Mouse (Mus musculus) forebrain, embryonic 16.5 days (tissue): ENCODE results near the gene Frmd3. TPM values are rescaled to one million over a fixed set of nuclear protein-coding genes. Genes with fewer than 3 reads are reported as not detected.
A peak's percentile ranks its signal among the peaks of the same experiment; 100 is the strongest.

ENCODE experiments used
- ATAC-seq: fragments of 200-750 bp; cut with Nextera tagmentation; 2 replicates; pipeline ENCODE4 v1.8.0; 2017; ENCODE audit warnings: mild to moderate bottlenecking, moderate library complexity
- H3K27ac ChIP-seq: fragments of 300-500 bp; sonication (generic); 2 replicates; pipeline ENCODE4 v1.5.1; 2014; ENCODE audit warnings: low read length, control low read depth
- H3K27me3 ChIP-seq: fragments of 300-500 bp; sonication (generic); replicated peaks from 2 replicates; pipeline ENCODE4 v1.6.1; 2014; ENCODE audit warnings: low read length; ENCODE audit not compliant: control insufficient read depth, insufficient read depth
- H3K36me3 ChIP-seq: fragments of 300-500 bp; sonication (generic); 2 replicates; pipeline ENCODE4 v1.6.1; 2014; ENCODE audit not compliant: control insufficient read depth, insufficient read depth
- H3K4me1 ChIP-seq: fragments of 300-500 bp; sonication (generic); replicated peaks from 2 replicates; pipeline ENCODE4 v1.6.1; 2014; ENCODE audit warnings: low read length; ENCODE audit not compliant: control insufficient read depth, insufficient read depth
- H3K4me2 ChIP-seq: fragments of 300-500 bp; sonication (generic); 2 replicates; pipeline ENCODE4 v1.6.1; 2014; ENCODE audit warnings: mild to moderate bottlenecking, low read length, control low read depth
- H3K4me3 ChIP-seq: fragments of 300-500 bp; sonication (generic); replicated peaks from 2 replicates; pipeline ENCODE4 v1.5.1; 2014; ENCODE audit warnings: mild to moderate bottlenecking, low read length, control low read depth
- H3K9ac ChIP-seq: fragments of 300-500 bp; sonication (generic); replicated peaks from 2 replicates; pipeline ENCODE4 v1.6.1; 2014; ENCODE audit warnings: low read depth, low read length, control low read depth
- H3K9me3 ChIP-seq: fragments of 300-500 bp; sonication (generic); 2 replicates; pipeline ENCODE4 v1.6.1; 2016; ENCODE audit warnings: low read length; ENCODE audit not compliant: control insufficient read depth
- WGBS: fragments of 180-500 bp; shearing (Covaris S2); extraction: QIAGEN DNeasy Blood & Tissue Kit; methylation state at CpG from one replicate; pipeline ENCODE4 v1.1.7; 2014; 5-methylcytosine and 5-hydroxymethylcytosine counted together
- polyA plus RNA-seq: library from polyadenylated mRNA; unstranded; fragments of >200 nt; fragmentation: Nextera tagmentation; extraction: Ambion mirVana; gene quantifications from 2 replicates; pipeline ENCODE4 v1.2.1, GENCODE M21; 2015

Frmd3 gene
- 26.9 and 30.2 TPM in 2 replicates for polyA plus RNA-seq

DNA sequence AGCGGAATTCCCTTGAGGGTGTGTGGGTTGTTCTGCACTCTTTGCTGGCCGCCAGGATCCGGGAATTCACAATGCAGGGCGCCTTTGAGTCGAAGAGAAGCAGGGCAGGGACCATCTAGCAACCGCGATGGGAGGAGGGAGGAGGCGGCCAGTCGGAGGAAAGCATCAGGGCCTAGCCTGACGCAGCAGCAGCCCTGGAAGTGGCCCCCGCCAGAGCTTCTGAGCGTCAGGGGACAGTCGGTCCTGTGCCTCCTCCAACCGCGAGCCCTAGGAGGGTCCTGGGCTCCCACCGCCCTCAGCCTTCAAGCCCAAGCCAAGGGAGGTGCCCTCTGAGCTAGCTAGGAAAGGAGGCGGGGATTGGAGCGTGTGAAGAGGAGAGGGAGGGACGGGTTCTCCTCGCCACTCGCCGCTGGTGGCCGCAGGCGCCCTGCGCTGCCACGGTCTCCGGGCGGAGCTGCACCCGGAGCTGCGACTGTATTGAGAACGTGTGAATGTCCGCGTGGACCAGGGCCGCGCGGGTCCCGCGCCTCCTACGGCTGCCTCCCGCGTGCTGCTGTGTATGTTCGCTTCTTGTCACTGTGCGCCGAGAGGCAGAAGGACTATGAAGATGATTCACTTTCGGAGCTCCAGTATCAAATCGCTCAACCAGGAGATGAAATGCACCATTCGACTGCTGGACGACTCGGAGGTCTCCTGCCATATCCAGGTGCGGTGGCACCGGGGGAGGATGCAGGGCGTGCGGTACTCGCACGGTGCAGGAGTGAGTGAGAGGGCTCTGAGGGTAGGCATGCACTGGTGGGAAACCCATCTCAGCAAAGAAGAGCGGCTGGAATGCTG is at the start of gene Frmd3:
Gene Frmd3, plus strand, starts transcription at position 232 of the 837 bp plus-strand sequence.
- H3K9ac ChIP-seq, result peak within 1 kb of the TSS; percentile 92
- H3K4me1 ChIP-seq, result peaks cover 16% of the 10 kb centered on the region
- H3K4me3 ChIP-seq, result peak within 1 kb of the TSS; percentile 70
- peak within 1 kb of the TSS; percentile 83 for H3K27ac ChIP-seq
- H3K4me2 ChIP-seq, result peak within 1 kb of the TSS; percentile 68
- no peaks in the 10 kb centered on the region for H3K36me3 ChIP-seq
- H3K27me3 ChIP-seq, result no peaks in the 10 kb centered on the region
- WGBS, result under 1% methylated on average over 56 of the region's 56 CpGs
- no peaks in the 10 kb centered on the region for H3K9me3 ChIP-seq
- peak; percentile 92 for ATAC-seq

DNA sequence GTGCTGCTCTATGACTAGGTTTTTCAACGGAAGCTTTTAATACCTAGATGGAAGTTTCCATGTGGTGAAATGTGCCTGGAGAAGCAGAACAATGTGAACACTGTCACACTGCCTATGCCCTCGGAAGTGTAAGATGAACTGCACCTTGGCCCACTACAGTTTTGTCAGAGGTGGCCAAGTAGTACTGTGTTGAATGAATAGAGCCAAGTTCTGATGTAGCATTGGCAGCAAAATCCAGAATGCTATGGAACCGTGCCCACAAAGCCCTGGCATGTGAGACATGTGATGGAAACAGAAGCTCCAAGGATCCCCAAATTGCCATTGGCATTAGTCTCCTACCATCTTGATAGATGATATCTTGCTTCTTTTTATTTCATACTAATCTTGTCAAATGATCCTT is 32.8 kb upstream of the Frmd3 start:
- no peaks in the 10 kb centered on the region for H3K4me1 ChIP-seq
- no peak overlapping the region for H3K4me2 ChIP-seq
- no peaks in the 10 kb centered on the region for H3K9me3 ChIP-seq
- no peak overlapping the region for H3K4me3 ChIP-seq
- no peaks in the 10 kb centered on the region for H3K27me3 ChIP-seq
- ATAC-seq, result peak; percentile 38; the same call in 1 of the 2 replicates
- 80% methylated on average over 3 of the region's 3 CpGs for WGBS
- no peak overlapping the region for H3K9ac ChIP-seq
- no peak overlapping the region for H3K27ac ChIP-seq
- no peaks in the 10 kb centered on the region for H3K36me3 ChIP-seq

DNA sequence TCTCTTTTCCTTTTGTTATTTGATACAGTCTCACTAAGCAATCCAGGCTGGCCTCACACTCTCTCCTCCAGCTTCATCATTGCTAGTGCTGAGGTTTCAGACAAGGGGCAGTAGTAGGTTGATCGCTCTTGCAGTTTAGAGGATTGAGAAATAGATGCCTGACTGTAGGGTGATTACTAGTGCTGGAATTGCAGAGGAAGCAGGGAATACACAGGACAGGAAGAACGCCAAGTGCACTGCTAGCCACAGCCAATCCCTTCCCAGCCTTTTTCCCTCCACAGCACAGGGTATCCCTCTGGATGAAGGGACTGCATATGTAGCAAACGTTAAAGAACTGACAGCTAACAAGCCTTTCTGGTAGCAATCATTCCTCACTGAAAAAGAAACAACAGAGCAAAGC is 965 bp upstream of the Frmd3 start:
- H3K4me1 ChIP-seq, result peaks cover 16% of the 10 kb centered on the region
- H3K27ac ChIP-seq, result peak overlapping the region; percentile 57
- H3K27me3 ChIP-seq, result no peaks in the 10 kb centered on the region
- H3K36me3 ChIP-seq, result no peaks in the 10 kb centered on the region
- peak overlapping the region; percentile 70 for H3K4me3 ChIP-seq
- 44% methylated on average over 3 of the region's 3 CpGs for WGBS
- peak; percentile 26; the same call in 1 of the 2 replicates for ATAC-seq
- H3K9me3 ChIP-seq, result no peaks in the 10 kb centered on the region
- H3K9ac ChIP-seq, result peak overlapping the region; percentile 92
- H3K4me2 ChIP-seq, result peak overlapping the region; percentile 68

DNA sequence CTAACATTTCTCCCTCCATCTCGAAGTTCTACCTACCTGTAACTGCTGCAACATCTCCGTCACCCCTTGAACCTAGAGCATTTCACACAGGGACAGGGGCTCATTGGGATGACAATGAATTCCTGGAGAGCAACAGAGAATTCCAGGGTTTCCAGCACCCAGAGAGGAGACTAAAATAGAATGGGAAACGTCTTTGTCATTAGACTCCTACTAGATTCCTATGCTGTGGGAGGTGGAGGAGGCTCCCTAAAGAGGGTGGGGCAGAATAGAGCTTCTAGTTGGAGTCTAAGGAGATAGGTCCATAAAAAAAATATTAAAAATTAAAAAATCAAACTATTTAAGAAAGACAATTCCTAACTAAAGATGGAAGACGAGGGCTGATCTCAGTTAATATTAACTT is 542 bp upstream of the Frmd3 start:
- Histone ChIP-seq H3K27ac (peak overlapping the region; percentile 83), H3K4me1 (peaks cover 16% of the 10 kb centered on the region), H3K4me2 (peak overlapping the region; percentile 68), H3K9me3 (no peaks in the 10 kb centered on the region), H3K27me3 (no peaks in the 10 kb centered on the region), H3K36me3 (no peaks in the 10 kb centered on the region), H3K9ac (peak overlapping the region; percentile 92), H3K4me3 (peak overlapping the region; percentile 70)
- 43% methylated on average over 4 of the region's 4 CpGs for WGBS
- ATAC-seq, result peak; percentile 51

DNA sequence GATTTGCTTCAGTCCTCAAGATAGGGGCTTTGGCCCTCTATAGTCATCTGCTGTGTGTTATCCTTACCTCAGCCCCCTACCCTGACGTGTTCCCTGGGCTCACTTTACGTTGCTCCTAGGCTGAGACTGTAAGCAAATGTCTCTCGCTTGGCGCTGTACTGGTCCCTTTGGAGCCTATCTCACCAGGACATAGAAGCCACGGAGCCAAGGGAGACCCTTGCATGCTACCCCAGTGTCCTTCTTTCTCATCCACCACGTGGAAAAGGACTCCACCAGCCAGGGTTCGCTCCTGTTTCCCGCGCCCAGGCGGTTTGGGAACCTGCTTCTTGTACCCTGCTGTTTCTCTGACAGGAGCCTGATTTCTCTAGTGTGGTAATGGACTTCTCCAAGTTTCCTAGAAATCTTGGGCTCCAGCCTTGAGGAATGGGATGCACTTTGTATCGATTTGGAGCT is 832 bp downstream of the Frmd3 start:
- Histone ChIP-seq H3K9me3 (no peaks in the 10 kb centered on the region), H3K4me3 (peak overlapping the region; percentile 70), H3K27me3 (no peaks in the 10 kb centered on the region), H3K4me2 (peak overlapping the region; percentile 68), H3K27ac (peak overlapping the region; percentile 83), H3K9ac (peak overlapping the region; percentile 92), H3K4me1 (peaks cover 16% of the 10 kb centered on the region), H3K36me3 (no peaks in the 10 kb centered on the region)
- WGBS, result 7% methylated on average over 11 of the region's 11 CpGs
- no peak; the same call in 1 of the 2 replicates for ATAC-seq

DNA sequence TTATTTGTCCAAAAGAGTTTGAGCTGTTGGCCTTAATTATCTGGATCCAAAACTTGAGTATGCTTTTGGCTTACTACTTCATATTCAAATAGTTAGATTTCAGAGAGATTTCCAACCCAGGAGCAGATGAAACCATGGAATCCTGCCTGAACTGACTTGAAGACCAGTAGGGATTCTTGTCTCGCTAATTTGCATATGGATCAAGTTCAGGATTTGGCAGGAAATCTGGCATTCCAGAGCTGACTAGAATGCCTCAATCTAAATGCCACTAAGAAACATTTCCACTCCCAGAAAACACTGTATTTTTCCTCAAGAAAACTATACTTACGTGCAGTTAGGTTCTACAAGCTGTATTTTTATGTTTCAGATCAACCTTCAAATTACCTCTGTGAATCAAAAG is 6.8 kb downstream of the Frmd3 start:
- 61% methylated on average over 2 of the region's 2 CpGs for WGBS
- peaks cover 2% of the 10 kb centered on the region; the same call in 1 of the 2 replicates for H3K4me1 ChIP-seq

DNA sequence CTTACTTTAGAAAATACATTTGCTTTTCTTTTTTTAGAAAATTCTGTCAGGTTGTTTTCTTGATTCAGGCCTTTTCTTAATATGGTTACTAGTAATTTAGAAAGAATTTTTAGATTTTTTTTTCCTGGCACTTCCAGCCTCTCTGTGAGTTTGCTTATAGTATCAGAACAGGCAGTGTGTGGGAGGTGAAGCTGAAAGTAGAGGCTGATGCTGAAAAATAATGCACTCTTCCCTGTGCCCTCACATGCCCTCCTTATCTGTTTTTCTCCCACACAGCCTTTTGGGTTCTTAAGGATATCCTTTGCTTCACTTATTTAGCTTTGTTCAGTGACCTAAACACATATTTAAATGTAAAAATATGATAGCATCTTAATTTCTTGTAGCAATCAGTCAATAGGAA is 30.0 kb downstream of the Frmd3 start:
- Histone ChIP-seq H3K4me2 (no peak overlapping the region), H3K27ac (no peak overlapping the region), H3K27me3 (no peaks in the 10 kb centered on the region), H3K9me3 (no peaks in the 10 kb centered on the region), H3K4me1 (no peaks in the 10 kb centered on the region), H3K4me3 (no peak overlapping the region), H3K9ac (no peak overlapping the region), H3K36me3 (no peaks in the 10 kb centered on the region)
- ATAC-seq, result no peak

More for the DNA sequence above, 6.8 kb downstream of the Frmd3 start:
- no peaks in the 10 kb centered on the region for H3K27me3 ChIP-seq
- peak; percentile 45; the same call in 1 of the 2 replicates for ATAC-seq
- H3K9ac ChIP-seq, result no peak overlapping the region
- no peak overlapping the region for H3K4me3 ChIP-seq
- no peaks in the 10 kb centered on the region for H3K9me3 ChIP-seq
- H3K27ac ChIP-seq, result no peak overlapping the region
- no peak overlapping the region for H3K4me2 ChIP-seq
- no peaks in the 10 kb centered on the region for H3K36me3 ChIP-seq

DNA sequence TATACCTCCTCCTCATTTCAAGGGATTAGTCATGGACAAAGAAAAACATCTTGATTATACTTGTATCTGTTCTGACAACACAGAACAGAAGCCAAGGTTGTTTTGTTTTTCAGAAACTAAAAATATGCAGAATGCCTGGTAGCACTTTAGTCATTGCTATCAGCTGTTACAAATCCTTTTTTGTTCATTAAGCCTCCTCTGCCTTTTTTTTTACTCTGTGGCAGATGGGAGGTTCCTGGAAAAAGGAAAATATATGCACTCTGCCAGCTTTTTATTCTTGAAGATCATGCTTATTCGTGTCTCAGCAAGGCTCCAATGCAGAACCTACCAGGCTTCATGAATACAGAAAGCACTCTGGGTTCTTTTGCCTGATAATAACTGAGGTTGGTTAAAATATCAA is 38.5 kb downstream of the Frmd3 start:
- 18% methylated on average over 1 of the region's 1 CpGs for WGBS
- Histone ChIP-seq H3K4me3 (no peak overlapping the region), H3K4me1 (no peaks in the 10 kb centered on the region; the same call in 1 of the 2 replicates), H3K4me2 (no peak overlapping the region), H3K36me3 (no peaks in the 10 kb centered on the region), H3K27me3 (no peaks in the 10 kb centered on the region), H3K9me3 (no peaks in the 10 kb centered on the region), H3K9ac (no peak overlapping the region), H3K27ac (peak overlapping the region; percentile 41; the same call in 1 of the 2 replicates)
- peak; percentile 71 for ATAC-seq

DNA sequence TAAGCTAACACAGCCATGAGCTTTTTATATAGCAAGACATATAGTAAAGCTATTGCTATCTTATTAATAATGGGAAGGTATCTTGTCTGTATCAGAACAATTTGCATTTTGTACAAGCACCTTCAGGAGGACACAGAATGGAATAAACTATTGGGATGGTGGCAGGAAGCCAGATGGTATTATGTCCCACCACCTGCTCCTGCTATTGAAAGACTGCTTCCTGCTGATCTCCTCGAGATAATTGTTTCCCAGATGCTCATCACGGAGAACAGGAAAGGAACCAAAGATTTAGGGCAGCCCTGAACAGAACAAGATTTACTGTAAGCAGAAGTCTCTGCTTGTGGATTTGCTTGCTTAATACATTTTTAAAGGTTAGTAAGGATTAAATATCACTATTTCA is 63.5 kb downstream of the Frmd3 start:
- Histone ChIP-seq H3K4me2 (no peak overlapping the region), H3K9ac (no peak overlapping the region), H3K9me3 (no peaks in the 10 kb centered on the region), H3K36me3 (no peaks in the 10 kb centered on the region), H3K4me1 (no peaks in the 10 kb centered on the region), H3K27ac (no peak overlapping the region), H3K4me3 (no peak overlapping the region), H3K27me3 (no peaks in the 10 kb centered on the region)
- no peak for ATAC-seq
- WGBS, result 21% methylated on average over 2 of the region's 2 CpGs
